Mouse (Mus musculus) neural tube, embryonic 11.5 days (tissue): ENCODE data around the gene Abcb1b. TPM values are rescaled to one million over a fixed set of nuclear protein-coding genes. Genes with fewer than 3 reads are reported as not detected.

Experiments used
- ATAC-seq: fragments of 200-750 bp; cut with Nextera tagmentation; 2 replicates; pipeline ENCODE4 v1.8.0; 2017; ENCODE audit warnings: moderate number of reproducible peaks, mild to moderate bottlenecking, moderate TSS enrichment, moderate library complexity; ENCODE audit not compliant: insufficient read depth, low FRiP score, low TSS enrichment
- DNase-seq: peaks from one replicate; pipeline ENCODE4 v3.0.0-alpha.2; 2015; ENCODE audit warnings: low spot score
- H3K27ac ChIP-seq: fragments of 300-500 bp; sonication (generic); 2 replicates; pipeline ENCODE4 v1.5.1; 2014; ENCODE audit warnings: low read depth, mild to moderate bottlenecking, low read length
- H3K27me3 ChIP-seq: fragments of 300-500 bp; sonication (generic); 2 replicates; pipeline ENCODE4 v1.6.1; 2014; ENCODE audit warnings: mild to moderate bottlenecking, low read length, mixed read lengths; ENCODE audit not compliant: control insufficient read depth, insufficient read depth
- H3K36me3 ChIP-seq: fragments of 300-500 bp; sonication (generic); 2 replicates; pipeline ENCODE4 v1.6.1; 2014; ENCODE audit warnings: mild to moderate bottlenecking, low read length, moderate library complexity, mixed read lengths; ENCODE audit not compliant: control insufficient read depth, insufficient read depth
- H3K4me1 ChIP-seq: fragments of 300-500 bp; sonication (generic); 2 replicates; pipeline ENCODE4 v1.6.1; 2014; ENCODE audit warnings: low read length, mixed read lengths; ENCODE audit not compliant: control insufficient read depth, insufficient read depth
- H3K4me2 ChIP-seq: fragments of 300-500 bp; sonication (generic); 2 replicates; pipeline ENCODE4 v1.6.1; 2014; ENCODE audit warnings: low read depth, mild to moderate bottlenecking, moderate library complexity
- H3K4me3 ChIP-seq: fragments of 300-500 bp; sonication (generic); 2 replicates; pipeline ENCODE4 v1.5.1; 2014; ENCODE audit warnings: low read depth, low read length
- H3K9ac ChIP-seq: fragments of 300-500 bp; sonication (generic); 2 replicates; pipeline ENCODE4 v1.6.1; 2014; ENCODE audit warnings: mild to moderate bottlenecking, low read length
- H3K9me3 ChIP-seq: fragments of 300-500 bp; sonication (generic); 2 replicates; pipeline ENCODE4 v1.6.1; 2016; ENCODE audit warnings: low read length; ENCODE audit not compliant: control insufficient read depth
- WGBS: fragments of 180-500 bp; shearing (Covaris S2); extraction: QIAGEN DNeasy Blood & Tissue Kit; methylation state at CpG from one replicate; pipeline ENCODE4 v1.1.7; 2014; 5-methylcytosine and 5-hydroxymethylcytosine counted together
- polyA plus RNA-seq: library from polyadenylated mRNA; unstranded; fragments of >200 nt; fragmentation: Nextera tagmentation; extraction: Ambion mirVana; gene quantifications from 2 replicates; pipeline ENCODE4 v1.2.1, GENCODE M21; 2014

The Abcb1b gene
- 0.82 and 1.2 TPM in 2 replicates for polyA plus RNA-seq

- Histone ChIP-seq H3K36me3 (no peaks in the 10 kb centered on the region), H3K4me3 (peak within 1 kb of the TSS; percentile 50), H3K4me1 (no peaks in the 10 kb centered on the region), H3K4me2 (peak within 1 kb of the TSS; percentile 98), H3K9me3 (no peaks in the 10 kb centered on the region), H3K27me3 (no peaks in the 10 kb centered on the region), H3K27ac (no peak within 1 kb of the TSS), H3K9ac (peak within 1 kb of the TSS; percentile 60)
- ATAC-seq (peak; percentile 84), DNase-seq (peak; percentile 67)
- WGBS = 1% methylated on average over 48 of the region's 48 CpGs
Observed at GRCm38 (mm10) chr5:8797987-8798751, at the start of gene Abcb1b. Gene Abcb1b, plus strand, starts transcription at chr5:8798147.

GRCm38 (mm10) chr5:8772866-8773265 lies 25.1 kb upstream of the Abcb1b start:
- ATAC-seq (no peak), DNase-seq (no peak)
- H3K9ac ChIP-seq = no peak overlapping the region
- H3K4me1 ChIP-seq = no peaks in the 10 kb centered on the region
- no peak overlapping the region for H3K27ac ChIP-seq
- no peaks in the 10 kb centered on the region for H3K36me3 ChIP-seq
- H3K4me3 ChIP-seq = no peak overlapping the region
- H3K4me2 ChIP-seq = no peak overlapping the region
- H3K27me3 ChIP-seq = no peaks in the 10 kb centered on the region
- H3K9me3 ChIP-seq = no peaks in the 10 kb centered on the region
- 71% methylated on average over 3 of the region's 3 CpGs for WGBS

GRCm38 (mm10) chr5:8778311-8778710 lies 19.6 kb upstream of the Abcb1b start:
- Histone ChIP-seq H3K9me3 (no peaks in the 10 kb centered on the region), H3K9ac (no peak overlapping the region), H3K4me2 (no peak overlapping the region), H3K27me3 (no peaks in the 10 kb centered on the region), H3K4me3 (no peak overlapping the region), H3K4me1 (no peaks in the 10 kb centered on the region), H3K36me3 (no peaks in the 10 kb centered on the region), H3K27ac (no peak overlapping the region)
- no peak for DNase-seq
- no peak for ATAC-seq
- WGBS = 87% methylated on average over 2 of the region's 2 CpGs

GRCm38 (mm10) chr5:8778751-8779150 lies 19.2 kb upstream of the Abcb1b start:
- Histone ChIP-seq H3K4me2 (no peak overlapping the region), H3K4me1 (no peaks in the 10 kb centered on the region), H3K9ac (no peak overlapping the region), H3K27ac (no peak overlapping the region), H3K27me3 (no peaks in the 10 kb centered on the region), H3K36me3 (no peaks in the 10 kb centered on the region), H3K4me3 (no peak overlapping the region), H3K9me3 (no peaks in the 10 kb centered on the region)
- 94% methylated on average over 2 of the region's 2 CpGs for WGBS
- no peak for DNase-seq
- no peak for ATAC-seq

- Histone ChIP-seq H3K4me2 (no peak overlapping the region), H3K9ac (no peak overlapping the region), H3K9me3 (no peaks in the 10 kb centered on the region), H3K36me3 (no peaks in the 10 kb centered on the region), H3K4me3 (no peak overlapping the region), H3K4me1 (no peaks in the 10 kb centered on the region), H3K27me3 (no peaks in the 10 kb centered on the region), H3K27ac (no peak overlapping the region)
- DNase-seq = no peak
- ATAC-seq = no peak
- 79% methylated on average over 4 of the region's 4 CpGs for WGBS
Observed at GRCm38 (mm10) chr5:8792281-8792680, 5.7 kb upstream of the Abcb1b start.

- Histone ChIP-seq H3K9me3 (no peaks in the 10 kb centered on the region), H3K4me2 (peak overlapping the region; percentile 98), H3K9ac (peak overlapping the region; percentile 60), H3K27me3 (no peaks in the 10 kb centered on the region), H3K4me1 (no peaks in the 10 kb centered on the region), H3K27ac (no peak overlapping the region), H3K36me3 (no peaks in the 10 kb centered on the region), H3K4me3 (peak overlapping the region; percentile 50)
- WGBS = 24% methylated on average over 10 of the region's 10 CpGs
- DNase-seq = no peak
- no peak for ATAC-seq
Observed at GRCm38 (mm10) chr5:8798752-8799115, 787 bp downstream of the Abcb1b start.

- Histone ChIP-seq H3K27ac (no peak overlapping the region), H3K4me3 (no peak overlapping the region), H3K9me3 (no peaks in the 10 kb centered on the region), H3K36me3 (no peaks in the 10 kb centered on the region), H3K4me2 (no peak overlapping the region), H3K9ac (no peak overlapping the region), H3K4me1 (no peaks in the 10 kb centered on the region), H3K27me3 (no peaks in the 10 kb centered on the region)
- ATAC-seq = no peak
- WGBS = 93% methylated on average over 5 of the region's 5 CpGs
- DNase-seq = no peak
Observed at GRCm38 (mm10) chr5:8805742-8806141, 7.8 kb downstream of the Abcb1b start.

- no peak overlapping the region for H3K9ac ChIP-seq
- no peak overlapping the region for H3K4me3 ChIP-seq
- no peak for DNase-seq
- 85% methylated on average over 9 of the region's 9 CpGs for WGBS
- H3K4me1 ChIP-seq = no peaks in the 10 kb centered on the region
- no peak overlapping the region for H3K4me2 ChIP-seq
- H3K9me3 ChIP-seq = no peaks in the 10 kb centered on the region
- H3K27ac ChIP-seq = no peak overlapping the region
- H3K36me3 ChIP-seq = no peaks in the 10 kb centered on the region
- H3K27me3 ChIP-seq = no peaks in the 10 kb centered on the region
- no peak for ATAC-seq
Observed at GRCm38 (mm10) chr5:8807137-8808004, 9.4 kb downstream of the Abcb1b start.
